ENCODE assay signal across 3 mouse cellular contexts in the genomic region with DNA sequence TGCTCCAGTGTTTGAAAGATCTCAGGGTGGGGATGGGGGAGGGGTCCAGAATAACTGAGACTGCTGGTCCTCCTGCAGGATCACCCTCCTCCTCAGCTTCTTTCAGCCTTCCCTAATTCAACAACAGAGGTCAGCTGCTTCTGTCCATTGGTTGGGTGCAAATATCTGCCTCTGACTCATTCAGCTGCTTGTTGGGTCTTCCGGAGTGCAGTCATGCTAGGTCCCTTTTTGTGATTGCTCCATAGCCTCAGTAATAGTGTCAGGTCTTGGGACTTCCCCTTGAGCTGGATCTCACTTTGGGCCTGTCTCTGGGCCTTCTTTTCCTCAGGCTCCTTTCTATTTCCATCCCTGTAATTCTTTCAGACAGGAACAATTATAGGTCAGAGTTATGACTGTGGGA. TPM values are rescaled to one million over a fixed set of nuclear protein-coding genes. Genes with fewer than 3 reads are reported as not detected.
"Had no signal": no experiment of that assay in that cellular context is flagged by ENCODE, and none has a peak within 500 bp of the region (broad histone marks: within the 10 kb centered on the region; RNA-seq: fewer than 3 reads in every experiment).

No protein-coding gene starts in this region.

RNA-seq across cellular contexts. Expression of a gene that starts 43.9 kb away (rescaled TPM):
- total RNA-seq: megakaryocyte progenitor cell, adult 5-6 weeks; megakaryocyte-erythroid progenitor cell, adult 5-6 weeks; monocyte, adult 5-6 weeks had no signal
